Mouse (Mus musculus) macrophage (primary cell): ENCODE results near the gene Ulk4. TPM values are rescaled to one million over a fixed set of nuclear protein-coding genes. Genes with fewer than 3 reads are reported as not detected.

Experiments used
- H3K27ac ChIP-seq: fragments of 350-480 bp; formaldehyde crosslinking; 2 replicates; pipeline ENCODE4 v1.9.0; 2021
- H3K36me3 ChIP-seq: fragments of 350-480 bp; formaldehyde crosslinking; 2 replicates; pipeline ENCODE4 v1.9.0; 2021; ENCODE audit errors: inconsistent target
- H3K4me3 ChIP-seq: fragments of 350-480 bp; formaldehyde crosslinking; 2 replicates; pipeline ENCODE4 v1.9.0; 2021; ENCODE audit errors: inconsistent target
- H3K79me2 ChIP-seq: fragments of 350-480 bp; formaldehyde crosslinking; 2 replicates; pipeline ENCODE4 v1.9.0; 2021; ENCODE audit errors: inconsistent target
- WGBS: methylation state at CpG from one replicate; pipeline ENCODE4 v1.1.7; 2026; ENCODE audit warnings: inconsistent platforms; ENCODE audit not compliant: missing documents; 5-methylcytosine and 5-hydroxymethylcytosine counted together
- polyA plus RNA-seq: library from polyadenylated mRNA; stranded (reverse); fragments of 250-400 nt; gene quantifications from 3 replicates; pipeline ENCODE4 v1.2.4, GENCODE M21; 2018; ENCODE audit warnings: inconsistent platforms

Gene Ulk4
- polyA plus RNA-seq, 1 experiment from 2014 or later: 2.2 TPM

DNA sequence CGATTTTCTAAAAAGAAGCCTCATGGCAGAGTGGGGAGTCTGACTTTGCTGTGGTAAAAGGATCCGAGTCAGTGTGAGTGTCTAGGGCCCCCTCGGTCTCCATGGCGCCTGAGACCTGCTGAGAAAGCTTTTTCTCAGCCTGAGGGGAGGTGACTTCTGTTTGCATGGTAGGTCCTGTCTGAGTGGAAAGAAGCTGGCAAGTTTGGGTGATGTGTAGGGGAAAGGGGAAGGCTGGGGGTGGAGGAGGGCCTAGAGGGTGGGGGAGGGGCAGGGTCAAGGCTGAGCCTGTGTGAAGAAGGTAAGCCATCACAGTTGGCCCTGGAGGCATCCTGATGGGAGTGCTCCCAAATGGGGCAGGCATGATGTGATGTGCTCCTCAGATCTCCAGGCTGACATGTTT lies 32.3 kb upstream of the Ulk4 start:
- WGBS: 78% methylated on average over 4 of the region's 4 CpGs
- H3K4me3 ChIP-seq: no peak overlapping the region

DNA sequence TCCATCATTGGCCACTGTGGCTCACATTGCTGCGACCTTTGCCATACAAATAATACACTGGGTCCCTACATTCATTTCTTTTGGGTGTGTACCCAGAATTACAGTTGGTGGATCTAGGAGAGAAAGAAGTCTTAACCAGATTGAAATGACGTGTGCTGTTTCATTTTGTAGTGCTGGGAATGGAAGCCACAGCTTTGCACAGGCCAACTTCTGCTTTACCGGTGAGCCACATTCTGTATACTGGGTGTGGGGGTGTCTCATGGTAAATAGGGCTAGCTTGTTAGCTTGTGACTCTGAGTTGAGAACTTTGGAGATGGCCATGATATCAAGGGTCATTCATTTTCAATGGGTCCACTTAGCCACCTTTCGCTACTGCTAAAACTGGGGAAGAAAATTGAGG lies 28.5 kb upstream of the Ulk4 start:
- Histone ChIP-seq H3K36me3 (no peaks in the 10 kb centered on the region), H3K27ac (peak overlapping the region; percentile 32), H3K79me2 (peaks cover 100% of the 10 kb centered on the region), H3K4me3 (no peak overlapping the region)
- 45% methylated on average over 4 of the region's 4 CpGs for WGBS

More for the DNA sequence above, 32.3 kb upstream of the Ulk4 start:
- no peak overlapping the region for H3K27ac ChIP-seq
- peaks cover 94% of the 10 kb centered on the region for H3K79me2 ChIP-seq
- H3K36me3 ChIP-seq: no peaks in the 10 kb centered on the region

DNA sequence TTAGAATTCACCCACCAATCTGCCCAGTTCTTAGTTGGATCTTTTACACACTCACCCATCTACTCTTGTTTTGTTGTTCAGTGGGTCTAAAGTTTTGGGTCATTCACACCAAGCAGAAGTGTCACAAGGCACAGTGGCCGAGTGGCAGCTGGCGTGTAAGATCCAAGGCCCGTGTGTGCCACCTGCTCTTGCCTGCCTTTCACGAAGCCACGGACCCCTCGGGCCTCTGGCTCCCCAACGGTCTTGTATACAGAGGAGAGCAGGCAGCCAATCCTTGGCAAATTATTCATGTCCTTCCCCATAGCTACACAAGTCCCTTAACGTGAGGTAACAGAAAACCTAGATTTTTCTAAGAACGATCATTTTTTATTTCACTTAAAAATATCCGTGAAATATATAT lies 27.5 kb upstream of the Ulk4 start:
- Histone ChIP-seq H3K79me2 (peaks cover 100% of the 10 kb centered on the region), H3K27ac (no peak overlapping the region), H3K36me3 (no peaks in the 10 kb centered on the region), H3K4me3 (no peak overlapping the region)
- WGBS: 86% methylated on average over 10 of the region's 10 CpGs

DNA sequence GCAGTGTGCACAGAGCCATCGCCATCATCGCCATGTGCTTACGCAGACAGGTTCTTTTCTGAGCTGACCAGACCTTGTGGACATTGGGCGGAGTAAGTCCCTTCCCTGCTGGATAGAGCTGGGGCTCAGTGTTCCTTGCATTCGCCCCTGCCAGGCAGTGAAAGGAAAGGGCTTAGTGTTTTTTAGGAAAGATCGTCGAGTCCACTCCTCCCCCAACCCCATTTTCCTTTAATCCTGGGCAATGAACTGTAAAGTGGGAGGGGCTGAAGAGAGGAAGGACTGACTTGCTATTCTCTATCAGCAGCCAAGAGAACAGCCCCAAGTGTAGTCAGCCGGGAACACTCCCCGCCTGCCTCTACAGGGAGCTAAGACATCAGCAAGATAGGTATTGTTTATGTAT lies 26.8 kb upstream of the Ulk4 start:
- Histone ChIP-seq H3K79me2 (peaks cover 100% of the 10 kb centered on the region), H3K36me3 (no peaks in the 10 kb centered on the region), H3K27ac (no peak overlapping the region), H3K4me3 (no peak overlapping the region)
- 84% methylated on average over 9 of the region's 9 CpGs for WGBS

DNA sequence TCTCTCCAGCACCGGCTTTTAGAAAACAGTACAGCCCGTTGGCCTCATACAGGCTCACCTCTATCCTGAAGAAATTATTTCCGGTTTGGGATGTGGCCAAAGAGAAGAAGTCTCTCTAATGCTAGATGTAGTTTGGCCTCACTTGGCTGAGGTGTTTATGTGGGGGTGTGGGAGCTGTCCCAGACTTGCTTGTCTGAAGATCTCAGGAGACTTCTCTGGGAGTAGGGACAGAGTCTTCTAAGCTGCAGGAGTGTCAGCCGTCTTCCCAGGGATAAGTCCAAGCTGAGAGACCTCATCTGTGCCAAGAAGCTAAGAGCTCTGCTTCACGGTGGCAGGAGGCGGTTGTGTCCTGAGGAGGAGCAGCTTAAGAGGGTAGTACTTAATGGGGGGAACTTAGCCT lies 26.1 kb upstream of the Ulk4 start:
- H3K36me3 ChIP-seq: no peaks in the 10 kb centered on the region
- no peak overlapping the region for H3K4me3 ChIP-seq
- H3K79me2 ChIP-seq: peaks cover 100% of the 10 kb centered on the region
- WGBS: 89% methylated on average over 6 of the region's 6 CpGs
- no peak overlapping the region for H3K27ac ChIP-seq

DNA sequence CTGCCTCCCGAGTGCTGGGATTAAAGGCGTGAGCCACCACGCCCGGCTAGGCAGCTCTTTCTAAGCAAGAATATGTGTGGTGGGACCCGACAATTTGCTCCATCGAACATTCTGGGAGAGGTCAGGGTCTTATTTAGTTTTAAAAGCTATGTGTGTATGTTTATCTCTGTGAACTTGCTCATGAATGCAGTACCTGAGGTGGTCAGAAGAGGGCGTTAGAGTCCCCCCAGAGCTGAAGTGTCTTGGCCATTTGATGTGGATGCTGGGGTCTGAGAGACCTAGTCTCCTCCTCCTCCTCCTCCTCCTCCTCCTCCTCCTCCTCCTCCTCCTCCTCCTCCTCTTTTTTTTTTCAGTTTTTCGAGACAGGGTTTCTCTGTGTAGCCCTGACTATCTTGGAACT lies 25.5 kb upstream of the Ulk4 start:
- H3K4me3 ChIP-seq: no peak overlapping the region
- H3K79me2 ChIP-seq: peaks cover 98% of the 10 kb centered on the region
- H3K27ac ChIP-seq: no peak overlapping the region
- no peaks in the 10 kb centered on the region for H3K36me3 ChIP-seq
- 84% methylated on average over 6 of the region's 8 CpGs for WGBS

DNA sequence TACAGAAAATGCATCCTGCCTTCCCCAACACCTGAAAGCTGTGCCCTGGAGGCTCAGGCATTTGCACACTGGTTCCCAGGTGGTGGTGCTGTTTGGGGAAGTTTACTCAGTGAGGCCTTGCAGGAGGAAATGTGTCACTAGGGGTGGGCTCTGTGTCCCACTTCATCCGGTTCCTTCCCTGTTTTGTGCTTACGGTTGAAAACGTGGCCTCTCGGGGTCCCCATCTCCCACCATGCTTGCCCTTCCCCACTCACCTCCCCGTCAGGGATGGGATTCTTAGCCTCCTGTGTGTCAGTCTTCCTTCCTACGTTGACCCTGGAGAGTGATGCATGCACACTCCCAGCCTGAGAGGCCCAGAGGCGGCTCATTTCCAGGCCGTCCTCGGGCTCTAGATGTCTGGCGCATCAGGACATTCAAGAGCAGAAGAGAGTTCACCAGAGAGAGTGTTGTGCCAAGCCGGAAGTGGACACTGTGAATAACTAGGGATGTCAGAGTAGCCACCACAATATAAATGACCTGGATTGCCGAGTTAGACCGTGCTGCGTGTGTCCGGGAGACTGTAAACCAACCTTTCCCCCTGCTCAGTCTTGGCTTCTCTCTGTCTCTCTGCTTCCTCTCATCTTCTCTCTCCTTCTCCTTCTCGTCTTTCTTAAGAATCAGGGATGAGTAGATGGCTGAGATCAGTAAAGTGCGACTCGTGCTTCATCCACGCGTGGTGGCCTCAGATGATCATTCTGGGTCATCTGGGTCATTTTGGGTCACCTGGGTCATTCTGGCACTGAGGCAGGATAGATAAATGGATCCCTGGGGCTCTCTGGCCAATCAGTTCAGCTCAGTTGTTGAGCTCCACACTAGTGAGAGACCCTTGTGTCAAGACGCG lies 24.3 kb upstream of the Ulk4 start:
- WGBS: 52% methylated on average over 22 of the region's 22 CpGs
- Histone ChIP-seq H3K36me3 (no peaks in the 10 kb centered on the region), H3K27ac (peak overlapping the region; percentile 65), H3K4me3 (peak overlapping the region; percentile 11; the same call in 1 of the 2 replicates), H3K79me2 (peaks cover 86% of the 10 kb centered on the region)

DNA sequence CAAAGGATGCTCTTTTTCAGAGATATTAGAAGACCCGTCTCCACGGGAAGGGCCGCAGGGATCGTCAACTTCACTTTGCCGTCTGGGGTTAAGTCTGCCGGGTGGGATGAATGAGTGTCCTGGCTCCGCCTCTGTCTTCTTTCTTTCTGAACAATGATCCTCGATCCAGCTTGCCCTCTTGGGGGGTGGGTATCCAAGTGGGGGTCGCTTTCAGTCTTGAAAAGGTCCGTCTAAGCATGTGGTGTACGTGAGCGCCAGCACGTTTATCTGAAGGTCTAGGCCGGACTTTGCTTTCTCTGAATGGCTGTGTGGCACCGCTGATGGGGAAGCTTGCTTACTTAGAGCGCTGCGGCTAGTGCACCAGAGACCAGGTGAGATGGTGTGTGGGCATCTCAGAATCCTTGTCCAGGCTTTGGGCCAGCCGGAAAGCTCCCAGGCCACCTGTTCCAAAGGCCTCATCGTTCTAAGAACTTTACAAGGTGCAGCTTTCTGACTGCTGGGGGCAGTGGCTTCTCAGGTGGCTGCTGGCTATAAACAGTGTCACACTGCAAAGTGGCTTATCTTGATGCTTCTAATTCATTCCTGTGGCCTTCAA lies 23.1 kb upstream of the Ulk4 start:
- H3K27ac ChIP-seq: peak overlapping the region; percentile 65; the same call in 1 of the 2 replicates
- no peaks in the 10 kb centered on the region for H3K36me3 ChIP-seq
- H3K4me3 ChIP-seq: no peak overlapping the region
- peaks cover 74% of the 10 kb centered on the region for H3K79me2 ChIP-seq
- WGBS: 94% methylated on average over 17 of the region's 19 CpGs

DNA sequence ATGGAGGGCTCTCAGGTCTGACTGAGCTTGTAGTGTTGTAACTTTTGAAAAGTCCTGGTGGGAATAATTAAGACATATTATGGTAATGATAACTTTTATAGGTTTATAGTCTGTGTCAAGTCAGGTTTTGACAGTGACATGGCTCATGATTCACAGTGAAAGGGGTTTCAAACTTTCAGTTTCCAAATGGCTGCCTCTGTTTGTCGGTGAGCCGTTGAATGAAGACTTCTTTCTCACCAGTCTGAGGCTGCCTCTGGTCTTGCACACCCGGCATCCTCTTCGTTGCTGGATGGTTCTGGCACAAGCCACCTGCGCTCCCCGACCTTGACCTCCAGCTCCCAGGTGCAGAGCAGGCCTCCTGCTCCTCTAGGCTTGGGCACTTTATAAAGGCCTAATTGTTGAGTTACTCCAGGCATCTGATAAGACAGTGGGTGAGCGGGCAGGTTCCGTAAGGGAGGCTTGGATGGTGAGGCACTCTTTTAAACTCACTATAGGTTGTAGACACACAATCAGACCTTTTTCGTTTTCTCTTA lies 22.3 kb upstream of the Ulk4 start:
- WGBS: 62% methylated on average over 9 of the region's 9 CpGs
- H3K4me3 ChIP-seq: peak overlapping the region; percentile 65; the same call in 1 of the 2 replicates
- no peaks in the 10 kb centered on the region for H3K36me3 ChIP-seq
- peak overlapping the region; percentile 51; the same call in 1 of the 2 replicates for H3K27ac ChIP-seq
- H3K79me2 ChIP-seq: peaks cover 66% of the 10 kb centered on the region

DNA sequence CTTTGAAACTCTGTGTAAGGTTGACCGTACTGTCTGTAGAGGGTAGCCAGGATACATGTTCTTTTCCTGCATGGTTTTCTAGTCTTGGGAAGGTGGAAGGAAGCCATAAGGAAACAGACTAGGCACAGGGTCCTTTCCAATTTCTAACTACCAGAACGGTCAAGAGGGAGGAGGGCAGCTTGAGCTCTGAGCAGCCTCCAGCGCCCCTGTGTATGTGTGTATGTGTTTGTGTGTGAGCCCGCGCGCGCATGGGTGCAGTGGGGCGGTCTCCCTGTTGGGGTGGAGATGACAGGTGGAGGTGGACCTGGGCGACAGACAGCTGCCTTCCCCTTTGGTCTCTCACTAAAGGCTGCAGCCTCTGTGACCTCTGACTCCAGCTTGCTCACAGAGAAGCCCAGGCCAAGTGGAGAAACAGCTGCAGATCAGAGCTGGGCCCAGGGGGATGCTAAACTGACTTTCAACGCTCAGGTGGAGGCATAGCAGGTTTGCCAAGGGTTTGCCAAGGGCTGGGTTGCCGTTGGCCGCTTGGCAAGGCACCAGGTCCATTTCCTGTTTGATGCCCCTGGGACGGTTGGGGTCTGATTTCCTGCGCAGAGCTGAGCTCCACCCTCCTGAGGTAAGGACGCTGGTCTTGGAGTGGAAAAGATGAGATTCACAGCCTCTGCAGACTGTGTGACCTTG lies 21.6 kb upstream of the Ulk4 start:
- Histone ChIP-seq H3K36me3 (no peaks in the 10 kb centered on the region), H3K4me3 (peak overlapping the region; percentile 65), H3K79me2 (peaks cover 58% of the 10 kb centered on the region), H3K27ac (peak overlapping the region; percentile 51)
- 4% methylated on average over 15 of the region's 15 CpGs for WGBS

DNA sequence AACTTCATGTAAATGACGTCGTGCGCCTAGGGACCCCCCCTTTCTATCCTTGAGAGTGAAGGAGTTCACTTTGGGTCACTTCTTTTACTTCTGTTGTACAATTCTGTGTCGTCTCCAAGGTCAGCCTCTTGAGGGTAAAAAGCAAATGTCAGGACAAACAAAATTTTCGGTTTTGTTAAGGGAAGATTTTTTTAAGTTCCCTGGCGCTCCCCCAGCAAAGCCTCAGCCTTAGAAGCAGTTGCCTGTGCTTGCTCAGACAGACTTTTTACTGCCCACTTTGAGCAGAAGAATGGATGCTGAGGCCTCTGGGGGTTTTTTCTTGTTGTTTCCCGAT lies 21.0 kb upstream of the Ulk4 start:
- 1% methylated on average over 7 of the region's 7 CpGs for WGBS
- Histone ChIP-seq H3K4me3 (peak overlapping the region; percentile 65), H3K27ac (peak overlapping the region; percentile 51), H3K79me2 (peaks cover 53% of the 10 kb centered on the region), H3K36me3 (no peaks in the 10 kb centered on the region)

DNA sequence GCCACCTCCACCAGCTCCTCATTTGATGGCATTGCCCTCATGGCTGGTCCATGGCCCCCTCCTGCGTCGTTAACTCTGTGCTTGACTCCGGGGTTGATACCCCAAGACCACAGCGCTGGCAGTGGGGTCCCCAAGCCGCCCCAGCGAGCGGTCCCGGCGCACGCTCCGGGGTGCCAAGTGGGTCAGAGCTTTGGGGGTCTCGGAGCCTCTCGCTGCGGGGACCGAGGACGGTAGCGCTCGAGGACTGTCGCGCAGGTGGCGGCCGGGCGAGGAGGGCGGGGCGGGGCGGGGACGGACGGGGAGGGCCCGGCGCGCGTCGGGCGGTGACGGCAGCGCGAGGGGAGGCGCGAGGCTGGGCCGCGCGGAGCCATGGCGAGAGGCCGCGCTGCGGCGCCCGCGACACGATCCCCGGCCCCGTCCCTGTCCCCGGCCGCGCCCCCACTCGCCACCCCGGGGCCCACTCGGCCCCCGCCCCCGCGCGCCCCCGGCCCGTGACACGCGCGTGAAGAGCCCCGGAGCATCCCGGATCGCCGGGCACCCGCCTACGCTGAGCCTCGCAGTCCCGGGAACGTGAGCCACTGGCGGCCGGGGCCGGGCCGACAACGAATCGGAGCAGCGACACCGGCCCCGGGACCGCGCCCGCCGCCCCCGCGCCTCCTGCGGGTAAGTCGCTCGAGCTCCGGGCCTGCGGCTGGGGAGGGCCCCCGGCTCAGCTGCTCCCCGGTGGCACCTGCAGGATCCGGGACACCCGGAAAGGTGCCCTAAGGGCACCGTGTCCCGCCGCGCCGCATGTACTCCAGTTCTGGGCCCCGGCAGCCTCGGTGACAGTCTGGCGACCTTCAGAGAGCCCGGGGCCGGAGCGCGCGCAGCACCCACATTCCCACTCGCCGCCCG lies 20.4 kb upstream of the Ulk4 start, which contains the start of gene Trak1:
Trak1 (plus strand) TSS at position 332 of the 894 bp plus-strand sequence.
- WGBS: under 1% methylated on average over 95 of the region's 116 CpGs
- peak within 1 kb of the TSS; percentile 51 for H3K27ac ChIP-seq
- H3K79me2 ChIP-seq: peaks cover 47% of the 10 kb centered on the region
- no peaks in the 10 kb centered on the region for H3K36me3 ChIP-seq
- peak within 1 kb of the TSS; percentile 65 for H3K4me3 ChIP-seq

DNA sequence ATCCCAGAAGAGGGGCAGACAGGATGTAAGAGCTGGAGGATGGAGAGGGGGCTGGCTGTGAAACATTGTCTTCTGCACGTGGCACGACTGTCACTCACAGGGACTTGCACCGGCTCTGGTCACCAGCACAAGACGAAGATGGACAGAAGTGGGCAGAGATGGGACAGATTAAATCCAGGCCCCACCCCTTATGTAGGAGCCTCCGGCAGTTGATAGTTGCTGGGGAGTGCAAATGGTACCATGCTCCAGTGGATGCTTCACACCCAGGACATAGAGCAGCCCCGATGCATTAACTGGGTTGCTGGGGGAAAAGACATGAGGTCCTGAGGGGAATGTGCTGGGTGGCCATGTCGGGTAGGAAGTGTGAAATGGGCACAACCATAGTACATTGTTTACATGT lies 18.2 kb upstream of the Ulk4 start:
- no peak overlapping the region for H3K4me3 ChIP-seq
- H3K36me3 ChIP-seq: no peaks in the 10 kb centered on the region
- H3K27ac ChIP-seq: no peak overlapping the region
- H3K79me2 ChIP-seq: peaks cover 25% of the 10 kb centered on the region
- WGBS: 95% methylated on average over 7 of the region's 7 CpGs

DNA sequence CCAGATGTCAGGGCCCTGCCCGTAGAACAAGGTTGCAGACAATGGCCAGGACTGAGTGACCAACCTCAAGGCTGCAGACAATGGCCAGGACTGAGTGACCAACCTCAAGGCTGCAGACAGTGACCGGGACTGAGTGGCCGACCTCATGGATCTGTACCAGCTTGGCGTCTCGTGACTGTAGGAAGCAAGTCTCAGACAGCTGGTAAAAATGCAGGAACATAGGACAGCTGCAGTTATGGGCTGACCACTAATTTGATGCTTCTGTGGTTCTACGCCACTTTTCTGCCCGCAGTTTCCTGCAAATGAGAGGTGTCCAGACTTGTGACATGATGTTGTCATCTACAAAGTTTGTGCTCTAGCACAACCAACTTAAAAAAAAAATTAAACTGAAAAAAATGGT lies 16.2 kb upstream of the Ulk4 start:
- H3K4me3 ChIP-seq: no peak overlapping the region
- WGBS: 78% methylated on average over 7 of the region's 7 CpGs
- H3K27ac ChIP-seq: no peak overlapping the region
- H3K36me3 ChIP-seq: no peaks in the 10 kb centered on the region
- H3K79me2 ChIP-seq: peaks cover 5% of the 10 kb centered on the region
